Mouse (Mus musculus): ENCODE data around the gene Il6ra. TPM values are rescaled to one million over a fixed set of nuclear protein-coding genes. Genes with fewer than 3 reads are reported as not detected.

Gene Il6ra
- polyA plus RNA-seq (2012; fragmentation: generic; extraction: Trizol): 0.91 TPM

GRCm38 (mm10) chr3:89912543-89913391 is at the start of gene Il6ra:
Gene Il6ra (minus strand): TSS chr3:89913196.
- Histone ChIP-seq H3ac (ENCODE audit: control insufficient read depth, insufficient read length) (peak within 1 kb of the TSS; percentile 34), H3K27me3 (ENCODE audit: control insufficient read depth, insufficient read depth, insufficient read length) (no peaks in the 10 kb centered on the region), H3K36me3 (ENCODE audit: control insufficient read depth, insufficient read depth) (no peaks in the 10 kb centered on the region), H3K4me3 (peak within 1 kb of the TSS; percentile 27), H3K79me2 (ENCODE audit: control insufficient read depth, insufficient read depth) (no peaks in the 10 kb centered on the region), H3K4me2 (ENCODE audit: low read depth) (peak within 1 kb of the TSS; percentile 94)
- TF ChIP-seq REST (IDR thresholded peaks at IDR 0.05; ENCODE audit: insufficient read depth, insufficient read length) (no peak), MAX (IDR thresholded peaks at IDR 0.05; ENCODE audit: low read depth) (no peak), TCF12 (IDR thresholded peaks at IDR 0.05; ENCODE audit: insufficient read depth, poor library complexity, severe bottlenecking) (no peak), MYOG (IDR thresholded peaks at IDR 0.05; ENCODE audit: control insufficient read depth in 1 of 3, insufficient read depth in 1 of 3, insufficient read length in 2 of 3, low read depth in 2 of 3) (peak in 2 of 3 experiments; percentile 34 to 82), CEBPB (IDR thresholded peaks at IDR 0.05; ENCODE audit: insufficient read depth, poor library complexity, severe bottlenecking) (peak; percentile 93), POLR2A (IDR thresholded peaks at IDR 0.05; ENCODE audit: insufficient read length, low read depth) (peak; percentile 70), USF1 (IDR thresholded peaks at IDR 0.05; ENCODE audit: low read depth) (peak; percentile 72), TCF3 (IDR thresholded peaks at IDR 0.05; ENCODE audit: insufficient read length, low read depth) (no peak), POLR2AphosphoS2 (IDR thresholded peaks at IDR 0.05; ENCODE audit: insufficient read length, low read depth) (no peak), MYOD1 (IDR thresholded peaks at IDR 0.05; ENCODE audit: control insufficient read depth in 1 of 3, insufficient read length in 2 of 3, low read depth in 2 of 3) (peak in 2 of 3 experiments; percentile 44 to 55), SRF (IDR thresholded peaks at IDR 0.05; ENCODE audit: control insufficient read depth, insufficient read length, low read depth) (peak; percentile 12), E2F4 (IDR thresholded peaks at IDR 0.05; ENCODE audit: insufficient read depth) (no peak)

- H3ac ChIP-seq (ENCODE audit: control insufficient read depth, insufficient read length): peak overlapping the region; percentile 76
- H3K36me3 ChIP-seq (ENCODE audit: control insufficient read depth, insufficient read depth): peaks cover 4% of the 10 kb centered on the region
- H3K27me3 ChIP-seq (ENCODE audit: control insufficient read depth, insufficient read depth, insufficient read length): no peaks in the 10 kb centered on the region
- H3K4me3 ChIP-seq: peak overlapping the region; percentile 78
- peak overlapping the region; percentile 88 for H3K4me2 ChIP-seq (ENCODE audit: low read depth)
- peaks cover 34% of the 10 kb centered on the region for H3K79me2 ChIP-seq (ENCODE audit: control insufficient read depth, insufficient read depth)
- TF ChIP-seq POLR2A (IDR thresholded peaks at IDR 0.05; ENCODE audit: insufficient read length, low read depth) (peak; percentile 59), CEBPB (IDR thresholded peaks at IDR 0.05; ENCODE audit: insufficient read depth, poor library complexity, severe bottlenecking) (no peak), TCF12 (IDR thresholded peaks at IDR 0.05; ENCODE audit: insufficient read depth, poor library complexity, severe bottlenecking) (no peak), E2F4 (IDR thresholded peaks at IDR 0.05; ENCODE audit: insufficient read depth) (no peak), USF1 (IDR thresholded peaks at IDR 0.05; ENCODE audit: low read depth) (no peak)
Observed at GRCm38 (mm10) chr3:89962059-89962750, 49.2 kb upstream of the Il6ra start.

GRCm38 (mm10) chr3:89961436-89961835 is 48.4 kb upstream of the Il6ra start:
- Histone ChIP-seq H3ac (ENCODE audit: control insufficient read depth, insufficient read length) (no peak overlapping the region), H3K79me2 (ENCODE audit: control insufficient read depth, insufficient read depth) (peaks cover 34% of the 10 kb centered on the region), H3K4me2 (ENCODE audit: low read depth) (peak overlapping the region; percentile 88), H3K36me3 (ENCODE audit: control insufficient read depth, insufficient read depth) (peaks cover 12% of the 10 kb centered on the region), H3K27me3 (ENCODE audit: control insufficient read depth, insufficient read depth, insufficient read length) (no peaks in the 10 kb centered on the region), H3K4me3 (peak overlapping the region; percentile 78)
- TF ChIP-seq MAX (IDR thresholded peaks at IDR 0.05; ENCODE audit: low read depth): no peak
- peak in 1 of 3 experiments; percentile 1 for TF ChIP-seq MYOD1 (IDR thresholded peaks at IDR 0.05; ENCODE audit: control insufficient read depth in 1 of 3, insufficient read length in 2 of 3, low read depth in 2 of 3)

DNA sequence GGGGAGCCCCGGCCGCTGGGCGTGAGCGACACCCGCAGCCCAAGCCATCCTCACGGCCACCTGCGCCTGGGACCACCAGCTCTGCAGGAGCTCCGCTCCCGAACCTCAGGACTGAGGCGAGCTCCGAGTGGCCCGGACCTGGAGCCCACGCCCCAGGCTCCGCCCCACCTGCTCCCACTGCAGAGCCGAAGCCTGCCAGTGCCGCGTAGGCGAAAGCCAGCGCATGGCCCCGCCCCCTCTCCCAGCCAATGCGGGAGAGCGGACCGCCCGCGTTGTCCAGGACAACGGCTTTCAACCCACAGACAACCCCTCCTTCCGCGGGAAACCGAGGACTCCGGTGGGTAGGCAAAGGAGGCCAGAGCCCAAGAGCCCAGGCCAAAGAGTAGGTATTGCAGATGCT is 47.5 kb upstream of the Il6ra start:
- H3K4me2 ChIP-seq (ENCODE audit: low read depth): peak overlapping the region; percentile 88
- no peak overlapping the region for H3ac ChIP-seq (ENCODE audit: control insufficient read depth, insufficient read length)
- H3K36me3 ChIP-seq (ENCODE audit: control insufficient read depth, insufficient read depth): peaks cover 21% of the 10 kb centered on the region
- H3K27me3 ChIP-seq (ENCODE audit: control insufficient read depth, insufficient read depth, insufficient read length): no peaks in the 10 kb centered on the region
- peaks cover 34% of the 10 kb centered on the region for H3K79me2 ChIP-seq (ENCODE audit: control insufficient read depth, insufficient read depth)
- TF ChIP-seq E2F4 (IDR thresholded peaks at IDR 0.05; ENCODE audit: insufficient read depth) (peak; percentile 51), USF1 (IDR thresholded peaks at IDR 0.05; ENCODE audit: low read depth) (no peak), POLR2AphosphoS2 (IDR thresholded peaks at IDR 0.05; ENCODE audit: insufficient read length, low read depth) (no peak), REST (IDR thresholded peaks at IDR 0.05; ENCODE audit: insufficient read depth, insufficient read length) (no peak), TCF12 (IDR thresholded peaks at IDR 0.05; ENCODE audit: insufficient read depth, poor library complexity, severe bottlenecking) (no peak), CEBPB (IDR thresholded peaks at IDR 0.05; ENCODE audit: insufficient read depth, poor library complexity, severe bottlenecking) (no peak), MYOD1 (IDR thresholded peaks at IDR 0.05; ENCODE audit: control insufficient read depth in 1 of 3, insufficient read length in 2 of 3, low read depth in 2 of 3) (peak in 1 of 3 experiments; percentile 12), POLR2A (IDR thresholded peaks at IDR 0.05; ENCODE audit: insufficient read length, low read depth) (peak; percentile 22), TCF3 (IDR thresholded peaks at IDR 0.05; ENCODE audit: insufficient read length, low read depth) (no peak), MAX (IDR thresholded peaks at IDR 0.05; ENCODE audit: low read depth) (no peak), MYOG (IDR thresholded peaks at IDR 0.05; ENCODE audit: control insufficient read depth in 1 of 3, insufficient read depth in 1 of 3, insufficient read length in 2 of 3, low read depth in 2 of 3) (peak in 1 of 3 experiments; percentile 20), SRF (IDR thresholded peaks at IDR 0.05; ENCODE audit: control insufficient read depth, insufficient read length, low read depth) (peak; percentile 58)
- H3K4me3 ChIP-seq: peak overlapping the region; percentile 78
